14 mouse cellular contexts compared by ENCODE assay signal in the genomic region with DNA sequence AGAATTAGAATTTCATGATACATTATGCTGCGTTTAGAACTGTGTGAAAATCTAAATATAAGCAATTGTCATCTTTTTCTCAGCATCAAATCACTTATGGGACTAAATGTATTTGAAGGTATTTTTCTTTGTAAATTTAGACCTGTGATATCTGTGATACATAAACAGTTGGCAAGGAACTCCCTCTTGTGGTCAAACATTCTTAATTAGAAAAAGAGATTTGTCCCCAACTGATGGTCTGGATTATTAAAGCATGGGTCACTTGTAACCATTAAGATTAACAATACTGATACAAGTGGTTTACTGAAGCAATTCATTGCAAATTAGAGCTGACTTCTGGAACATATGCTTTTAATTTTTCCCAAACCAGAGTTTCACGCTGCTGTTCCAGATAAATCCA.
DNase-seq lines count a peak whose midpoint lies in the region; ATAC-seq and TF ChIP-seq lines count a peak whose summit lies in the region.
"Had no signal": no experiment of that assay in that cellular context is flagged by ENCODE, and none has a peak within 500 bp of the region (broad histone marks: within the 10 kb centered on the region; RNA-seq: fewer than 3 reads in every experiment).

No protein-coding gene starts in this region.

- no peak for TF ChIP-seq EP300 in MEL (IDR thresholded peaks at IDR 0.05; ENCODE audit: low read depth in 1 of 2, low read length in 2 of 2)

- H3K27ac ChIP-seq in kidney, embryonic 14.5 days (ENCODE audit: low read depth, low read length): no peak overlapping the region
- H3K27ac ChIP-seq in MEL (ENCODE audit: control insufficient read depth, low read depth, low read length): no peak overlapping the region
- H3K27ac ChIP-seq: forebrain, embryonic 12.5 days had no signal

- peak in 1 of 3 experiments; percentile 12; a peak in 1 of 6 replicates for TF ChIP-seq CTCF in MEL (IDR thresholded peaks at IDR 0.05 in 2 of 3, conservative IDR thresholded peaks at IDR 0.05 in 1 of 3; ENCODE audit: control insufficient read depth in 1 of 3, insufficient read depth in 1 of 3, low read depth in 2 of 3, low read length in 3 of 3, poor library complexity in 1 of 3, severe bottlenecking in 1 of 3)

- no peaks in the 10 kb centered on the region for H3K79me2 ChIP-seq in MEL (ENCODE audit: control insufficient read depth, insufficient read depth, low read length, poor library complexity)

- peak; percentile 26 for TF ChIP-seq RAD21 in MEL (IDR thresholded peaks at IDR 0.05; ENCODE audit: low read depth, low read length)

- H3K4me2 ChIP-seq in kidney, embryonic 14.5 days (replicated peaks; ENCODE audit: low read depth, low read length): no peak overlapping the region
- H3K4me2 ChIP-seq: forebrain, embryonic 12.5 days had no signal

- DNase-seq in kidney, postnatal 4 days: no peak
- DNase-seq in MEL (ENCODE audit: low read depth, low spot score): no peak
- peak; percentile 13 for DNase-seq in brain, adult 2 months (ENCODE audit: low read depth, low spot score)
- DNase-seq in hindlimb bud, embryonic 11.5 days (ENCODE audit: extremely low spot score, low read depth, low spot score): peak; percentile 33
- no peak for DNase-seq in thymus, postnatal 36 days
- DNase-seq in urinary bladder, postnatal 4 days (ENCODE audit: low spot score in 2 of 2): no peak
- DNase-seq: adrenal gland, postnatal 14 days; kidney, adult 2 months; liver; lung, adult 2 months had no signal

- H3K36me3 ChIP-seq in kidney, embryonic 14.5 days (ENCODE audit: control insufficient read depth, insufficient read depth, low read length): no peaks in the 10 kb centered on the region
- no peaks in the 10 kb centered on the region for H3K36me3 ChIP-seq in MEL (ENCODE audit: control insufficient read depth in 1 of 2, insufficient read depth in 2 of 2, low read length in 2 of 2)
- H3K36me3 ChIP-seq: forebrain, embryonic 12.5 days had no signal

- H3K4me3 ChIP-seq in kidney, embryonic 14.5 days (ENCODE audit: low read length): no peak overlapping the region
- H3K4me3 ChIP-seq in MEL (ENCODE audit: control insufficient read depth in 1 of 2, insufficient read depth in 1 of 2, low read depth in 2 of 2, low read length in 2 of 2): no peak overlapping the region
- H3K4me3 ChIP-seq: forebrain, embryonic 12.5 days; megakaryocyte, embryonic 14.5 days; myocyte had no signal

- 50% methylated on average over 2 of the region's 2 CpGs for WGBS in kidney, embryonic 14.5 days

- ATAC-seq in kidney, embryonic 14.5 days (ENCODE audit: low FRiP score, low TSS enrichment): 0 out of 2 replicates have a peak, but pooled peaks have one; percentile 49

- no peak overlapping the region for H3K9ac ChIP-seq in kidney, embryonic 14.5 days (ENCODE audit: low read depth, low read length)
- H3K9ac ChIP-seq in MEL (ENCODE audit: control insufficient read depth, low read depth, low read length, poor library complexity, severe bottlenecking): no peak overlapping the region
- H3K9ac ChIP-seq: forebrain, embryonic 12.5 days had no signal

- no peaks in the 10 kb centered on the region for H3K27me3 ChIP-seq in kidney, embryonic 14.5 days (ENCODE audit: control insufficient read depth, insufficient read depth, low read length)
- no peaks in the 10 kb centered on the region for H3K27me3 ChIP-seq in MEL (ENCODE audit: control insufficient read depth in 1 of 2, insufficient read depth in 2 of 2, low read length in 2 of 2)
- H3K27me3 ChIP-seq: forebrain, embryonic 12.5 days; megakaryocyte, embryonic 14.5 days had no signal

- TF ChIP-seq POLR2A in MEL (IDR thresholded peaks at IDR 0.05; ENCODE audit: control insufficient read depth in 1 of 2, insufficient read depth in 1 of 2, low read depth in 1 of 2, low read length in 2 of 2, poor library complexity in 1 of 2): no peak

- H3K4me1 ChIP-seq in kidney, embryonic 14.5 days (ENCODE audit: control insufficient read depth, insufficient read depth, low read length): no peaks in the 10 kb centered on the region
- H3K4me1 ChIP-seq in MEL (ENCODE audit: control insufficient read depth in 1 of 2, insufficient read depth in 2 of 2, low read length in 2 of 2): no peaks in the 10 kb centered on the region
- H3K4me1 ChIP-seq: forebrain, embryonic 12.5 days; megakaryocyte, embryonic 14.5 days had no signal

- H3K9me3 ChIP-seq in kidney, embryonic 14.5 days (ENCODE audit: control insufficient read depth, low read length): no peaks in the 10 kb centered on the region
- no peaks in the 10 kb centered on the region for H3K9me3 ChIP-seq in MEL (replicated peaks; ENCODE audit: insufficient read depth, low read length)
- H3K9me3 ChIP-seq: forebrain, embryonic 12.5 days; megakaryocyte, embryonic 14.5 days had no signal

TF ChIP-seq in MEL, 35 proteins besides CTCF, POLR2A, EP300 and RAD21:
- TF ChIP-seq JUND (IDR thresholded peaks at IDR 0.05; ENCODE audit: low read depth, low read length): no peak
- TF ChIP-seq GABPA (IDR thresholded peaks at IDR 0.05; ENCODE audit: low read depth, low read length): no peak
- TF ChIP-seq UBTF (IDR thresholded peaks at IDR 0.05; ENCODE audit: borderline replicate concordance, insufficient read depth, low read depth, low read length): no peak
- TF ChIP-seq MAZ (IDR thresholded peaks at IDR 0.05; ENCODE audit: low read depth, low read length): no peak
- TF ChIP-seq MAFK (IDR thresholded peaks at IDR 0.05; ENCODE audit: borderline replicate concordance, low read depth, low read length): no peak
- TF ChIP-seq MXI1 (IDR thresholded peaks at IDR 0.05; ENCODE audit: low read depth, low read length): no peak
- no peak for TF ChIP-seq MAX (IDR thresholded peaks at IDR 0.05; ENCODE audit: low read length)
- TF ChIP-seq NRF1 (IDR thresholded peaks at IDR 0.05; ENCODE audit: insufficient read depth, low read depth, low read length, poor library complexity, severe bottlenecking): no peak
- no peak for TF ChIP-seq USF1 (IDR thresholded peaks at IDR 0.05; ENCODE audit: low read depth, low read length)
- TF ChIP-seq ZMIZ1 (IDR thresholded peaks at IDR 0.05; ENCODE audit: low read depth, low read length): no peak
- TF ChIP-seq TBP (IDR thresholded peaks at IDR 0.05; ENCODE audit: low read depth, low read length): no peak
- no peak for TF ChIP-seq TAL1 (IDR thresholded peaks at IDR 0.05; ENCODE audit: low read length)
- no peak for TF ChIP-seq MYC (IDR thresholded peaks at IDR 0.05; ENCODE audit: low read depth, low read length)
- no peak for TF ChIP-seq MEF2A (IDR thresholded peaks at IDR 0.05; ENCODE audit: extremely low read depth, insufficient replicate concordance, low read depth, low read length, poor library complexity, severe bottlenecking)
- TF ChIP-seq CHD2 (IDR thresholded peaks at IDR 0.05; ENCODE audit: low read length): no peak
- TF ChIP-seq POLR2AphosphoS5 (IDR thresholded peaks at IDR 0.05; ENCODE audit: borderline replicate concordance, low read depth, low read length): no peak
- no peak for TF ChIP-seq ZC3H11A (IDR thresholded peaks at IDR 0.05; ENCODE audit: low read depth, low read length)

Comparison
In these comparisons a context has a peak if more than half of its experiments do, and no peak if none do; other contexts are left out.
1. DNase-seq: peak in brain, adult 2 months (single experiment) and hindlimb bud, embryonic 11.5 days (single experiment); none in kidney, postnatal 4 days (0 of 2), MEL (single experiment), thymus, postnatal 36 days (0 of 2) and urinary bladder, postnatal 4 days (0 of 2).